Mouse (Mus musculus) stomach, postnatal 0 days (tissue): Measurements from ENCODE around the gene Gm9936.

Experiments
- CTCF ChIP-seq: IDR thresholded peaks from 2 replicates; pipeline ENCODE4 v1.5.1; 2016; ENCODE audit warnings: antibody characterized with exemption, low read depth, mild to moderate bottlenecking, moderate library complexity
- EP300 ChIP-seq: optimal IDR thresholded peaks from 2 replicates; pipeline ENCODE3; 2016; ENCODE audit warnings: antibody characterized with exemption

- TF ChIP-seq CTCF = peak; percentile 29
- no peak for TF ChIP-seq EP300
These were observed 15.8 kb downstream of the Gm9936 start for GRCm38 (mm10) chr5:114842674-114843073.
